Mouse (Mus musculus): ENCODE results near the gene E330017A01Rik. TPM values are rescaled to one million over a fixed set of nuclear protein-coding genes. Genes with fewer than 3 reads are reported as not detected.

Gene E330017A01Rik
- total and polyA plus RNA-seq, 2 experiments from 2014 or later = 0.14 TPM; not detected in 1

GRCm38 (mm10) chr16:58623944-58624343 lies 14.6 kb downstream of the E330017A01Rik start:
- Histone ChIP-seq H3K27me3 (ENCODE audit: insufficient read depth, low read length) (no peaks in the 10 kb centered on the region), H3K4me2 (ENCODE audit: low read depth, low read length, poor library complexity, severe bottlenecking) (no peak overlapping the region), H3K4me3 (ENCODE audit: low read depth, low read length) (no peak overlapping the region), H3K4me1 (ENCODE audit: insufficient read depth, low read length) (no peaks in the 10 kb centered on the region), H3K9me3 (ENCODE audit: low read length) (no peaks in the 10 kb centered on the region), H3K27ac (ENCODE audit: low read depth, low read length) (no peak overlapping the region), H3K9ac (replicated peaks; ENCODE audit: low read length, poor library complexity, severe bottlenecking) (no peak overlapping the region), H3K36me3 (ENCODE audit: insufficient read depth, low read length) (no peaks in the 10 kb centered on the region)
- DNase-seq (ENCODE audit: low spot score) (peak; percentile 65), ATAC-seq (ENCODE audit: low FRiP score) (peak; percentile 64; the same call in 1 of the 2 replicates)
- WGBS = 80% methylated on average over 6 of the region's 6 CpGs
- TF ChIP-seq CTCF (IDR thresholded peaks at IDR 0.05) = peak; percentile 83

- ATAC-seq (ENCODE audit: low FRiP score) (no peak), DNase-seq (ENCODE audit: low spot score) (no peak)
- Histone ChIP-seq H3K27ac (ENCODE audit: low read depth, low read length) (no peak overlapping the region), H3K9ac (replicated peaks; ENCODE audit: low read length, poor library complexity, severe bottlenecking) (no peak overlapping the region), H3K27me3 (ENCODE audit: insufficient read depth, low read length) (no peaks in the 10 kb centered on the region), H3K4me2 (ENCODE audit: low read depth, low read length, poor library complexity, severe bottlenecking) (no peak overlapping the region), H3K4me3 (ENCODE audit: low read depth, low read length) (no peak overlapping the region), H3K9me3 (ENCODE audit: low read length) (no peaks in the 10 kb centered on the region), H3K4me1 (ENCODE audit: insufficient read depth, low read length) (no peaks in the 10 kb centered on the region), H3K36me3 (ENCODE audit: insufficient read depth, low read length) (no peaks in the 10 kb centered on the region)
- TF ChIP-seq CTCF (IDR thresholded peaks at IDR 0.05) = no peak
- 79% methylated on average over 4 of the region's 4 CpGs for WGBS
Observed at GRCm38 (mm10) chr16:58623114-58623513, 15.4 kb downstream of the E330017A01Rik start.

DNA sequence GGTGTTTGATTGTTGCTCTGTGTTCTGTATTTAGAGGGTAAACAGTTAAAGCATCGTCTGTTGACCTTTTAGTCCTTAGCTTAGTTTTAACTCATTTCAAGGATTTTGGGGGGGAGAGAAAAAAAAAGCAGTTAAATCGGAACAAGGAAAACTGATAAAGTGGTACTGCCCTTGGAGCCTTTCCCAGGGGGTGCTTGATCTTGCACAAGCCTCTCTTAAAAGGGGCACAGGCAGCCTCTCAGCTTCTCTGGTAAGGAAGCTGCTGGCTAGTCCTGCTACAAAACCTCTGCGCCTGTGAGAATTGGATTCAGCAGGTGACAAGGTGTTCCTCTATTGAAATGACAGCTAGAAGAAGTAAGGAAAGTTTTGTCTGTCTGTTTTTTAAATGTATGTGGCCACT lies 16.2 kb downstream of the E330017A01Rik start:
- H3K27me3 ChIP-seq (ENCODE audit: insufficient read depth, low read length) = no peaks in the 10 kb centered on the region
- no peaks in the 10 kb centered on the region for H3K9me3 ChIP-seq (ENCODE audit: low read length)
- ATAC-seq (ENCODE audit: low FRiP score) (no peak), DNase-seq (ENCODE audit: low spot score) (no peak)
- H3K4me1 ChIP-seq (ENCODE audit: insufficient read depth, low read length) = no peaks in the 10 kb centered on the region
- WGBS = 84% methylated on average over 3 of the region's 3 CpGs
- no peak overlapping the region for H3K4me2 ChIP-seq (ENCODE audit: low read depth, low read length, poor library complexity, severe bottlenecking)
- no peaks in the 10 kb centered on the region for H3K36me3 ChIP-seq (ENCODE audit: insufficient read depth, low read length)
- no peak overlapping the region for H3K4me3 ChIP-seq (ENCODE audit: low read depth, low read length)
- H3K27ac ChIP-seq (ENCODE audit: low read depth, low read length) = no peak overlapping the region
- no peak overlapping the region for H3K9ac ChIP-seq (replicated peaks; ENCODE audit: low read length, poor library complexity, severe bottlenecking)
- TF ChIP-seq CTCF (IDR thresholded peaks at IDR 0.05) = no peak

DNA sequence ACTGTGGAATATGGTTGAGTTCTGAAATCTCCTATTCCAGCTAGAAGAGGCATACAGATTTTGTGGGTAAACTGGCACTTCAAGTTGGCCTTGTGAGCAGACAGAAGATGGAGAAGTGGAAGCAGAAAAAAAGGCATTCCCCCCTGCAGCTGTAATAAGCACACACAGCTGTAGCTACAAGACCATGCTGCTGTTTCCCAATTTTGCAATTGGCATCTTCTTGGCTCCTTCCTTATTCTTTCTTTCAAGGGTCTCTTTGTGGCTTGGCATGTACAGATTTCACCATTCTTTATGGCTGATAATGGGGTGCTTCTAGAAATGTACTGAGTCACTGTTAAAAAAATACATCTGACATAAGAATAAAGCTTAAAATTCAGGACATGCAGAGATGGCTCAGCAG lies 21.2 kb downstream of the E330017A01Rik start:
- Histone ChIP-seq H3K4me1 (ENCODE audit: insufficient read depth, low read length) (no peaks in the 10 kb centered on the region), H3K9ac (replicated peaks; ENCODE audit: low read length, poor library complexity, severe bottlenecking) (no peak overlapping the region), H3K9me3 (ENCODE audit: low read length) (no peaks in the 10 kb centered on the region), H3K27ac (ENCODE audit: low read depth, low read length) (no peak overlapping the region), H3K4me2 (ENCODE audit: low read depth, low read length, poor library complexity, severe bottlenecking) (no peak overlapping the region), H3K36me3 (ENCODE audit: insufficient read depth, low read length) (no peaks in the 10 kb centered on the region), H3K4me3 (ENCODE audit: low read depth, low read length) (no peak overlapping the region), H3K27me3 (ENCODE audit: insufficient read depth, low read length) (no peaks in the 10 kb centered on the region)
- TF ChIP-seq CTCF (IDR thresholded peaks at IDR 0.05) = no peak
- ATAC-seq (ENCODE audit: low FRiP score) = no peak
- DNase-seq (ENCODE audit: low spot score) = no peak

DNA sequence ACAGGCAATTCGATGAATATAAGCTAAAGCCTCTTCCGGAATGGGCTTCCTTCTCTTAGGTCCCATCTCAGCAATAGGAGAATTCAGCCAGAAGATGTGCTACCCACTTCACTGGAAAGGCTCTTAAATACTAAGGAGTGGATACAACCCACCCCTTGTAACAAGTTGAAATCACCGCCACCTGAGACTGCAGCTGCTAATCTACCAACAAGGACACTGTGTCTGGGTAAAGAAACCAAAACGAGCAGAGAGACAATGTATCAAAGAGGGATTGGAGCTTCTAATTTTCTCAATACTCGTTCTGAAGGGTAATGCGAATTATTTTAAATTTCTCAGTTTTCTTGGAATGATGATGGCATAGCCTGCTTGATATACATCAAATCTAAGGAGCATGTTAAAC lies 21.7 kb downstream of the E330017A01Rik start, which contains the start of gene Gm813:
Gene Gm813 (minus strand): TSS at position 101 of the 400 bp plus-strand sequence.
- no peak within 1 kb of the TSS for H3K27ac ChIP-seq (ENCODE audit: low read depth, low read length)
- no peak for ATAC-seq (ENCODE audit: low FRiP score)
- 92% methylated on average over 6 of the region's 6 CpGs for WGBS
- no peaks in the 10 kb centered on the region for H3K4me1 ChIP-seq (ENCODE audit: insufficient read depth, low read length)
- H3K9ac ChIP-seq (replicated peaks; ENCODE audit: low read length, poor library complexity, severe bottlenecking) = no peak within 1 kb of the TSS
- H3K27me3 ChIP-seq (ENCODE audit: insufficient read depth, low read length) = no peaks in the 10 kb centered on the region
- H3K4me2 ChIP-seq (ENCODE audit: low read depth, low read length, poor library complexity, severe bottlenecking) = no peak within 1 kb of the TSS
- H3K9me3 ChIP-seq (ENCODE audit: low read length) = no peaks in the 10 kb centered on the region
- H3K4me3 ChIP-seq (ENCODE audit: low read depth, low read length) = no peak within 1 kb of the TSS
- no peak for TF ChIP-seq CTCF (IDR thresholded peaks at IDR 0.05)
- DNase-seq (ENCODE audit: low spot score) = no peak
- no peaks in the 10 kb centered on the region for H3K36me3 ChIP-seq (ENCODE audit: insufficient read depth, low read length)

DNA sequence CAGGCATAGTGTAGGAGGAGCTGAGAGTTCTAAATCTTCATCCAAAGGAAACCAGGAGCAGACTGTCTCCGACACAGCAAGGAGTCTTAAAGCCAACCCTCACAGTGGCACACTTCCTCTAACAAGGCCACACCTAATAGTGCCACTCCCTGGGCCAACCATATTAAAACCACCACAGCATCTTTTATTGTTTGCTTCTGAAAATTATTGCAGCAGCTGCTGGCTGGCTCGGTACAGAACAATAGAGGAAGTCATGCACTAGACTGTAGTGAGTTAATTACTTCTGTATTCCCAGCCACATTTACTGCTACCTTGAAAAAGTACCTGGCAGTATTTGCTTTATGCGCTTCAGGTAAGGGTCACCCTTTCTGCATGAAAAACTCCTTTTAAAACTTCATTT lies 25.6 kb downstream of the E330017A01Rik start:
- DNase-seq (ENCODE audit: low spot score) (no peak), ATAC-seq (ENCODE audit: low FRiP score) (no peak)
- no peak overlapping the region for H3K9ac ChIP-seq (replicated peaks; ENCODE audit: low read length, poor library complexity, severe bottlenecking)
- no peak overlapping the region for H3K27ac ChIP-seq (ENCODE audit: low read depth, low read length)
- no peak for TF ChIP-seq CTCF (IDR thresholded peaks at IDR 0.05)
- no peaks in the 10 kb centered on the region for H3K4me1 ChIP-seq (ENCODE audit: insufficient read depth, low read length)
- no peaks in the 10 kb centered on the region for H3K27me3 ChIP-seq (ENCODE audit: insufficient read depth, low read length)
- no peak overlapping the region for H3K4me3 ChIP-seq (ENCODE audit: low read depth, low read length)
- H3K36me3 ChIP-seq (ENCODE audit: insufficient read depth, low read length) = no peaks in the 10 kb centered on the region
- no peaks in the 10 kb centered on the region for H3K9me3 ChIP-seq (ENCODE audit: low read length)
- H3K4me2 ChIP-seq (ENCODE audit: low read depth, low read length, poor library complexity, severe bottlenecking) = no peak overlapping the region
- WGBS = 85% methylated on average over 3 of the region's 3 CpGs
